Comparison of ENCODE assay signal across 15 mouse cellular contexts in genomic region chr2:9792381-9792780, GRCm38 (mm10).
"Had no signal": no experiment of that assay in that cellular context is flagged by ENCODE, and none has a peak within 500 bp of the region (broad histone marks: within the 10 kb centered on the region; RNA-seq: fewer than 3 reads in every experiment).

No protein-coding gene starts in this region.

- H3K36me3 ChIP-seq: liver, embryonic 15.5 days; midbrain, embryonic 10.5 days; midbrain, embryonic 12.5 days; neural tube, embryonic 12.5 days; stomach, embryonic 15.5 days had no signal

- H3K4me3 ChIP-seq: liver, embryonic 15.5 days; midbrain, embryonic 10.5 days; midbrain, embryonic 12.5 days; neural tube, embryonic 12.5 days; stomach, embryonic 15.5 days had no signal

- H3K27me3 ChIP-seq: liver, embryonic 15.5 days; midbrain, embryonic 12.5 days; neural tube, embryonic 12.5 days; stomach, embryonic 15.5 days had no signal

- H3K9ac ChIP-seq: liver, embryonic 15.5 days; lung, embryonic 14.5 days; midbrain, embryonic 12.5 days; neural tube, embryonic 12.5 days; stomach, embryonic 15.5 days had no signal

- H3K9me3 ChIP-seq: liver, embryonic 15.5 days; midbrain, embryonic 10.5 days; midbrain, embryonic 12.5 days; neural tube, embryonic 12.5 days; stomach, embryonic 15.5 days had no signal

- H3K4me1 ChIP-seq: liver, embryonic 15.5 days; neural tube, embryonic 12.5 days; stomach, embryonic 15.5 days had no signal

- H3K4me2 ChIP-seq: liver, embryonic 15.5 days; lung, embryonic 14.5 days; midbrain, embryonic 12.5 days; neural tube, embryonic 12.5 days; stomach, embryonic 15.5 days had no signal

- ATAC-seq: midbrain, embryonic 16.5 days had no signal

- H3K27ac ChIP-seq: liver, embryonic 15.5 days; midbrain, embryonic 10.5 days; midbrain, embryonic 12.5 days; neural tube, embryonic 12.5 days; stomach, embryonic 15.5 days had no signal

- DNase-seq: lung, adult 18-20 months; lung, embryonic 14.5 days; lung, postnatal 10 days; lung, postnatal 4 days; midbrain, embryonic 14.5 days; right cerebral cortex, postnatal 14 days; thymus, adult 2 months; thymus, postnatal 25 days; thymus, postnatal 4 days had no signal
